Mouse (Mus musculus): ENCODE measurements around the gene Shank2.

- TF ChIP-seq CTCF (IDR thresholded peaks at IDR 0.05; ENCODE audit: low read depth) (peak; percentile 62), EP300 (IDR thresholded peaks at IDR 0.05; ENCODE audit: low read depth) (no peak)
Measured at GRCm38 (mm10) chr7:144072219-144072618, 70.5 kb downstream of the Shank2 start.
